Mouse (Mus musculus) stomach, postnatal 0 days (tissue): Measurements from ENCODE around the gene Col9a1.

Experiments
- CTCF ChIP-seq: IDR thresholded peaks from 2 replicates; pipeline ENCODE4 v1.5.1; 2016; ENCODE audit warnings: antibody characterized with exemption, low read depth, mild to moderate bottlenecking, moderate library complexity
- EP300 ChIP-seq: optimal IDR thresholded peaks from 2 replicates; pipeline ENCODE3; 2016; ENCODE audit warnings: antibody characterized with exemption

DNA sequence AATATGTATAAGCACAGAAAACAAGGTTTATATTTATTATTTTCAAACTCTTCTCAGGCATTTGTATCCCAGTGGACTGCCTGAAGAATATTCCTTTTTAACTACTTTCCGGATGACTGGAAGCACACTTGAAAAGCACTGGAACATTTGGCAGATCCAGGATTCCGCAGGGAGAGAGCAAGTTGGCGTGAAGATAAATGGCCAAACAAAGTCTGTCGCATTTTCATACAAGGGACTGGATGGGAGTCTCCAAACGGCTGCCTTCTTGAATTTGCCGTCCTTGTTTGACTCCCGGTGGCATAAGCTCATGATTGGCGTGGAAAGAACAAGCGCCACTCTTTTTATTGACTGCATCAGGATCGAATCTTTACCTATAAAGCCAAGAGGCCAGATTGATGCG, 7.6 kb downstream of the Col9a1 start:
- TF ChIP-seq CTCF = no peak
- no peak for TF ChIP-seq EP300
